Mouse (Mus musculus): ENCODE data around the gene Ssbp4. TPM values are rescaled to one million over a fixed set of nuclear protein-coding genes. Genes with fewer than 3 reads are reported as not detected.

The Ssbp4 gene
- polyA plus RNA-seq, 1 experiment from 2014 or later = 125 TPM

GRCm38 (mm10) chr8:70607898-70608748 is 549 bp downstream of the Ssbp4 start:
- WGBS = 3% methylated on average over 61 of the region's 84 CpGs
- ATAC-seq (ENCODE audit: insufficient read depth, low FRiP score, low TSS enrichment) (no peak), DNase-seq (ENCODE audit: low spot score) (peak; percentile 67)
- peak overlapping the region; percentile 75 for H3K4me3 ChIP-seq (ENCODE audit: low read depth, low read length)
- H3K9ac ChIP-seq (ENCODE audit: low read length) = peak overlapping the region; percentile 76
- H3K27me3 ChIP-seq (ENCODE audit: control insufficient read depth, insufficient read depth, low read length) = no peaks in the 10 kb centered on the region
- H3K4me1 ChIP-seq (ENCODE audit: control insufficient read depth, insufficient read depth, low read length) = peaks cover 33% of the 10 kb centered on the region
- no peaks in the 10 kb centered on the region for H3K9me3 ChIP-seq (ENCODE audit: control insufficient read depth, low read length)
- peak overlapping the region; percentile 96; the same call in 1 of the 2 replicates for H3K27ac ChIP-seq (ENCODE audit: low read depth, low read length)
- no peaks in the 10 kb centered on the region for H3K36me3 ChIP-seq (ENCODE audit: control insufficient read depth, insufficient read depth, low read length)
- H3K4me2 ChIP-seq (ENCODE audit: low read depth) = peak overlapping the region; percentile 95

GRCm38 (mm10) chr8:70607603-70607897 is 1.1 kb downstream of the Ssbp4 start:
- DNase-seq (ENCODE audit: low spot score) = no peak
- WGBS = 35% methylated on average over 6 of the region's 6 CpGs
- H3K4me1 ChIP-seq (ENCODE audit: control insufficient read depth, insufficient read depth, low read length) = peaks cover 33% of the 10 kb centered on the region
- ATAC-seq (ENCODE audit: insufficient read depth, low FRiP score, low TSS enrichment) = no peak
- 0 out of 2 replicates have a peak overlapping the region, but pooled peaks have one; percentile 27 for H3K27ac ChIP-seq (ENCODE audit: low read depth, low read length)
- H3K9me3 ChIP-seq (ENCODE audit: control insufficient read depth, low read length) = no peaks in the 10 kb centered on the region
- H3K36me3 ChIP-seq (ENCODE audit: control insufficient read depth, insufficient read depth, low read length) = no peaks in the 10 kb centered on the region
- peak overlapping the region; percentile 95 for H3K4me2 ChIP-seq (ENCODE audit: low read depth)
- peak overlapping the region; percentile 76 for H3K9ac ChIP-seq (ENCODE audit: low read length)
- no peaks in the 10 kb centered on the region for H3K27me3 ChIP-seq (ENCODE audit: control insufficient read depth, insufficient read depth, low read length)
- peak overlapping the region; percentile 75 for H3K4me3 ChIP-seq (ENCODE audit: low read depth, low read length)

- H3K4me1 ChIP-seq (ENCODE audit: control insufficient read depth, insufficient read depth, low read length) = peaks cover 33% of the 10 kb centered on the region
- no peak for ATAC-seq (ENCODE audit: insufficient read depth, low FRiP score, low TSS enrichment)
- 0 out of 2 replicates have a peak, but pooled peaks cover 2% of the 10 kb centered on the region for H3K36me3 ChIP-seq (ENCODE audit: control insufficient read depth, insufficient read depth, low read length)
- peak overlapping the region; percentile 7; the same call in 1 of the 2 replicates for H3K9ac ChIP-seq (ENCODE audit: low read length)
- H3K27ac ChIP-seq (ENCODE audit: low read depth, low read length) = 0 out of 2 replicates have a peak overlapping the region, but pooled peaks have one; percentile 27
- WGBS = 67% methylated on average over 18 of the region's 18 CpGs
- H3K4me2 ChIP-seq (ENCODE audit: low read depth) = peak overlapping the region; percentile 95
- H3K9me3 ChIP-seq (ENCODE audit: control insufficient read depth, low read length) = 0 out of 2 replicates have a peak, but pooled peaks cover 2% of the 10 kb centered on the region
- DNase-seq (ENCODE audit: low spot score) = no peak
- peak overlapping the region; percentile 75 for H3K4me3 ChIP-seq (ENCODE audit: low read depth, low read length)
- no peaks in the 10 kb centered on the region for H3K27me3 ChIP-seq (ENCODE audit: control insufficient read depth, insufficient read depth, low read length)
Measured at GRCm38 (mm10) chr8:70606780-70607602, 1.7 kb downstream of the Ssbp4 start.

GRCm38 (mm10) chr8:70605871-70606779 is 2.5 kb downstream of the Ssbp4 start:
- Histone ChIP-seq H3K9ac (ENCODE audit: low read length) (no peak overlapping the region), H3K4me1 (ENCODE audit: control insufficient read depth, insufficient read depth, low read length) (peaks cover 32% of the 10 kb centered on the region), H3K27me3 (ENCODE audit: control insufficient read depth, insufficient read depth, low read length) (no peaks in the 10 kb centered on the region), H3K36me3 (ENCODE audit: control insufficient read depth, insufficient read depth, low read length) (0 out of 2 replicates have a peak, but pooled peaks cover 2% of the 10 kb centered on the region), H3K4me3 (ENCODE audit: low read depth, low read length) (no peak overlapping the region), H3K27ac (ENCODE audit: low read depth, low read length) (no peak overlapping the region), H3K9me3 (ENCODE audit: control insufficient read depth, low read length) (0 out of 2 replicates have a peak, but pooled peaks cover 2% of the 10 kb centered on the region), H3K4me2 (ENCODE audit: low read depth) (peak overlapping the region; percentile 95; the same call in 1 of the 2 replicates)
- DNase-seq (ENCODE audit: low spot score) (no peak), ATAC-seq (ENCODE audit: insufficient read depth, low FRiP score, low TSS enrichment) (no peak)
- WGBS = 92% methylated on average over 9 of the region's 9 CpGs

GRCm38 (mm10) chr8:70604558-70604957 is 4.1 kb downstream of the Ssbp4 start:
- Histone ChIP-seq H3K27me3 (ENCODE audit: control insufficient read depth, insufficient read depth, low read length) (0 out of 2 replicates have a peak, but pooled peaks cover 3% of the 10 kb centered on the region), H3K4me3 (ENCODE audit: low read depth, low read length) (no peak overlapping the region), H3K9me3 (ENCODE audit: control insufficient read depth, low read length) (0 out of 2 replicates have a peak, but pooled peaks cover 2% of the 10 kb centered on the region), H3K27ac (ENCODE audit: low read depth, low read length) (no peak overlapping the region), H3K4me2 (ENCODE audit: low read depth) (no peak overlapping the region), H3K4me1 (ENCODE audit: control insufficient read depth, insufficient read depth, low read length) (peaks cover 42% of the 10 kb centered on the region), H3K36me3 (ENCODE audit: control insufficient read depth, insufficient read depth, low read length) (0 out of 2 replicates have a peak, but pooled peaks cover 2% of the 10 kb centered on the region), H3K9ac (ENCODE audit: low read length) (no peak overlapping the region)
- WGBS = 86% methylated on average over 7 of the region's 7 CpGs
- ATAC-seq (ENCODE audit: insufficient read depth, low FRiP score, low TSS enrichment) = no peak
- no peak for DNase-seq (ENCODE audit: low spot score)

- no peak overlapping the region for H3K9ac ChIP-seq (ENCODE audit: low read length)
- DNase-seq (ENCODE audit: low spot score) (no peak), ATAC-seq (ENCODE audit: insufficient read depth, low FRiP score, low TSS enrichment) (no peak)
- H3K4me1 ChIP-seq (ENCODE audit: control insufficient read depth, insufficient read depth, low read length) = peaks cover 47% of the 10 kb centered on the region
- H3K27me3 ChIP-seq (ENCODE audit: control insufficient read depth, insufficient read depth, low read length) = 0 out of 2 replicates have a peak, but pooled peaks cover 7% of the 10 kb centered on the region
- H3K27ac ChIP-seq (ENCODE audit: low read depth, low read length) = no peak overlapping the region
- no peak overlapping the region for H3K4me2 ChIP-seq (ENCODE audit: low read depth)
- WGBS = 95% methylated on average over 13 of the region's 13 CpGs
- no peak overlapping the region for H3K4me3 ChIP-seq (ENCODE audit: low read depth, low read length)
- 0 out of 2 replicates have a peak, but pooled peaks cover 2% of the 10 kb centered on the region for H3K9me3 ChIP-seq (ENCODE audit: control insufficient read depth, low read length)
- H3K36me3 ChIP-seq (ENCODE audit: control insufficient read depth, insufficient read depth, low read length) = peaks cover 2% of the 10 kb centered on the region; the same call in 1 of the 2 replicates
Measured at GRCm38 (mm10) chr8:70602139-70602811, 6.4 kb downstream of the Ssbp4 start.

- DNase-seq (ENCODE audit: low spot score) (peak; percentile 95), ATAC-seq (ENCODE audit: insufficient read depth, low FRiP score, low TSS enrichment) (peak; percentile 65)
- Histone ChIP-seq H3K27ac (ENCODE audit: low read depth, low read length) (peak overlapping the region; percentile 90), H3K4me3 (ENCODE audit: low read depth, low read length) (no peak overlapping the region), H3K4me1 (ENCODE audit: control insufficient read depth, insufficient read depth, low read length) (peaks cover 44% of the 10 kb centered on the region), H3K27me3 (ENCODE audit: control insufficient read depth, insufficient read depth, low read length) (0 out of 2 replicates have a peak, but pooled peaks cover 7% of the 10 kb centered on the region), H3K9me3 (ENCODE audit: control insufficient read depth, low read length) (0 out of 2 replicates have a peak, but pooled peaks cover 2% of the 10 kb centered on the region), H3K36me3 (ENCODE audit: control insufficient read depth, insufficient read depth, low read length) (peaks cover 4% of the 10 kb centered on the region), H3K9ac (ENCODE audit: low read length) (no peak overlapping the region), H3K4me2 (ENCODE audit: low read depth) (peak overlapping the region; percentile 44)
- WGBS = under 1% methylated on average over 25 of the region's 26 CpGs
Measured at GRCm38 (mm10) chr8:70601271-70601649, 7.4 kb downstream of the Ssbp4 start.
